Mouse (Mus musculus) lung, postnatal 0 days (tissue): ENCODE measurements around the gene Cdk8.

Experiments used
- CTCF ChIP-seq: IDR thresholded peaks from 2 replicates; pipeline ENCODE4 v1.5.1; 2016; ENCODE audit warnings: antibody characterized with exemption, mild to moderate bottlenecking
- EP300 ChIP-seq: IDR thresholded peaks from 2 replicates; pipeline ENCODE4 v1.6.1; 2016; ENCODE audit warnings: antibody characterized with exemption, mild to moderate bottlenecking, control low read depth

- TF ChIP-seq CTCF (no peak), EP300 (no peak)
Observed at GRCm38 (mm10) chr5:146267776-146268175, 36.7 kb downstream of the Cdk8 start.
